Mouse (Mus musculus) forebrain, embryonic 16.5 days (tissue): Measurements from ENCODE around the gene Rab3d. TPM values are rescaled to one million over a fixed set of nuclear protein-coding genes. Genes with fewer than 3 reads are reported as not detected.

ENCODE experiments used
- ATAC-seq: fragments of 200-750 bp; cut with Nextera tagmentation; 2 replicates; pipeline ENCODE4 v1.8.0; 2017; ENCODE audit warnings: mild to moderate bottlenecking, moderate library complexity
- H3K27ac ChIP-seq: fragments of 300-500 bp; sonication (generic); 2 replicates; pipeline ENCODE4 v1.5.1; 2014; ENCODE audit warnings: low read length, control low read depth
- H3K27me3 ChIP-seq: fragments of 300-500 bp; sonication (generic); replicated peaks from 2 replicates; pipeline ENCODE4 v1.6.1; 2014; ENCODE audit warnings: low read length; ENCODE audit not compliant: control insufficient read depth, insufficient read depth
- H3K36me3 ChIP-seq: fragments of 300-500 bp; sonication (generic); 2 replicates; pipeline ENCODE4 v1.6.1; 2014; ENCODE audit not compliant: control insufficient read depth, insufficient read depth
- H3K4me1 ChIP-seq: fragments of 300-500 bp; sonication (generic); replicated peaks from 2 replicates; pipeline ENCODE4 v1.6.1; 2014; ENCODE audit warnings: low read length; ENCODE audit not compliant: control insufficient read depth, insufficient read depth
- H3K4me2 ChIP-seq: fragments of 300-500 bp; sonication (generic); 2 replicates; pipeline ENCODE4 v1.6.1; 2014; ENCODE audit warnings: mild to moderate bottlenecking, low read length, control low read depth
- H3K4me3 ChIP-seq: fragments of 300-500 bp; sonication (generic); replicated peaks from 2 replicates; pipeline ENCODE4 v1.5.1; 2014; ENCODE audit warnings: mild to moderate bottlenecking, low read length, control low read depth
- H3K9ac ChIP-seq: fragments of 300-500 bp; sonication (generic); replicated peaks from 2 replicates; pipeline ENCODE4 v1.6.1; 2014; ENCODE audit warnings: low read depth, low read length, control low read depth
- H3K9me3 ChIP-seq: fragments of 300-500 bp; sonication (generic); 2 replicates; pipeline ENCODE4 v1.6.1; 2016; ENCODE audit warnings: low read length; ENCODE audit not compliant: control insufficient read depth
- WGBS: fragments of 180-500 bp; shearing (Covaris S2); extraction: QIAGEN DNeasy Blood & Tissue Kit; methylation state at CpG from one replicate; pipeline ENCODE4 v1.1.7; 2014; 5-methylcytosine and 5-hydroxymethylcytosine counted together
- polyA plus RNA-seq: library from polyadenylated mRNA; unstranded; fragments of >200 nt; fragmentation: Nextera tagmentation; extraction: Ambion mirVana; gene quantifications from 2 replicates; pipeline ENCODE4 v1.2.1, GENCODE M21; 2015

The Rab3d gene
- polyA plus RNA-seq, 1 experiment from 2014 or later = 37.4 TPM

DNA sequence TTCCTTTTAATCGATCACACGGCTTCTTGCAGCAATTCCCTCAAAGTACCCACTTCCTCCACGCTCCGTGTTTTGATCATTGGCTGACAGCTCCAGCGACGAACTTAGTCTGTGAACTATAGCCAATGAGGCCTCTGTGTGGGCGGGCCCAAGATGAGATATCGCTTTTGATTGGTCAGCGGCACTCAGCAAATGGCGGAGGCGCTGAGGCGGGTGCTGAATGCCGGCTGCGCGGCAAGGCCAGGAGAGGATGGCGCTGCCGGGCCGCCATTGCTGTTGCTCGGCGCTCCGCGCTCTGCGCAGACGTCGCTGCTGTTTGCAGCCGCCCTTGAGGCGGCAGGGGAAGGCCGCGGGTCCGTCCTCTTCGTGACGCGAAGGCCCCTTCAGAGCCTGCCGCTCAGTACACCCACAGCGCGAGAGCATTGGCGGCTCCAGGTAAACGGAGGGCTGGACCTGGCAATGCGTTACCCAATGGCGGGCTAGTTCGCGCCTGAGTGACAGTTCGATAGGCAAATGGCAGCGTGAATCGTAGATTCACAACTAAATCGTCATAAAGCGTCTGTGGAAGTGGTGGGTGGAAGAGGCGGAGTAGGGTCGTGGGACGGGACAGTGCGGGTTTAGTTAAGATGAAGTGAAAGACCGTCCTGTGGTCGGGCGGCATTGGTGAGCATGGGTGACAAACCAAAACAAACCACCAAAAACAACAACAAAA, 37.7 kb upstream of the Rab3d start, which contains the start of gene Swsap1:
Gene Swsap1 (plus strand): TSS at position 186 of the 712 bp plus-strand sequence.
- H3K4me1 ChIP-seq = peaks cover 25% of the 10 kb centered on the region
- H3K9me3 ChIP-seq = no peaks in the 10 kb centered on the region
- H3K9ac ChIP-seq = peak within 1 kb of the TSS; percentile 90
- peak within 1 kb of the TSS; percentile 75 for H3K4me2 ChIP-seq
- H3K4me3 ChIP-seq = peak within 1 kb of the TSS; percentile 78
- ATAC-seq = peak; percentile 98
- peaks cover 13% of the 10 kb centered on the region for H3K27me3 ChIP-seq
- peak within 1 kb of the TSS; percentile 97 for H3K27ac ChIP-seq
- WGBS = under 1% methylated on average over 54 of the region's 54 CpGs
- H3K36me3 ChIP-seq = no peaks in the 10 kb centered on the region

GRCm38 (mm10) chr9:21955225-21955569, 37.2 kb upstream of the Rab3d start:
- Histone ChIP-seq H3K4me3 (peak overlapping the region; percentile 78), H3K4me1 (peaks cover 25% of the 10 kb centered on the region), H3K36me3 (no peaks in the 10 kb centered on the region), H3K9ac (peak overlapping the region; percentile 90), H3K9me3 (no peaks in the 10 kb centered on the region), H3K4me2 (peak overlapping the region; percentile 68), H3K27ac (peak overlapping the region; percentile 97), H3K27me3 (peaks cover 8% of the 10 kb centered on the region)
- peak; percentile 34 for ATAC-seq
- 3% methylated on average over 18 of the region's 18 CpGs for WGBS

- peak overlapping the region; percentile 68; the same call in 1 of the 2 replicates for H3K4me2 ChIP-seq
- WGBS = 83% methylated on average over 3 of the region's 3 CpGs
These were observed 36.6 kb upstream of the Rab3d start for GRCm38 (mm10) chr9:21954635-21955034.

GRCm38 (mm10) chr9:21953600-21953999, 35.6 kb upstream of the Rab3d start:
- Histone ChIP-seq H3K27me3 (no peaks in the 10 kb centered on the region), H3K9ac (no peak overlapping the region), H3K4me2 (no peak overlapping the region), H3K9me3 (no peaks in the 10 kb centered on the region), H3K27ac (peak overlapping the region; percentile 59), H3K36me3 (no peaks in the 10 kb centered on the region), H3K4me3 (no peak overlapping the region), H3K4me1 (peaks cover 25% of the 10 kb centered on the region)
- 2% methylated on average over 3 of the region's 3 CpGs for WGBS
- ATAC-seq = no peak

More at GRCm38 (mm10) chr9:21954635-21955034, 36.6 kb upstream of the Rab3d start:
- ATAC-seq = no peak
- H3K27me3 ChIP-seq = peaks cover 4% of the 10 kb centered on the region; the same call in 1 of the 2 replicates
- H3K36me3 ChIP-seq = no peaks in the 10 kb centered on the region
- no peaks in the 10 kb centered on the region for H3K9me3 ChIP-seq
- no peak overlapping the region for H3K9ac ChIP-seq
- H3K27ac ChIP-seq = no peak overlapping the region
- H3K4me1 ChIP-seq = peaks cover 25% of the 10 kb centered on the region
- H3K4me3 ChIP-seq = no peak overlapping the region

DNA sequence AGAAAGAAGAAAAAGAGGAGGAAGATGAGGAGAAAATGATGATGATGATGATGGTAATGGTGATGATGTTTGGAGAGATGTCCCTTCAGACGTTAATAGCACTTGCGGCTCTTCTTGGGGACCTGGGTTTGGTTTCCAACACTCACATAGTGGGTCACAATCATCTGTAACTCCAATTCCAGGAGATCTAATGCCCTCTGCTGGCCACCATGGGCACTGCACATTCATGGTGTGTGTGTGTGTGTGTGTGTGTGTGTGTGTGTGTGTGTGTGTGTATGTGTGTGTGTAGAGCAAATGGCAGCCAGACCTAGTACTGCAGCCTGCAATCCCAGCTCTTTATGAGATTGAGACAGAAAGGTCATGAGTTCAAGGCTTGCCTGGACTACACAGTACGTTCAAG, 34.0 kb upstream of the Rab3d start:
- H3K4me2 ChIP-seq = no peak overlapping the region
- H3K4me1 ChIP-seq = peaks cover 25% of the 10 kb centered on the region
- H3K36me3 ChIP-seq = peaks cover 3% of the 10 kb centered on the region; the same call in 1 of the 2 replicates
- ATAC-seq = no peak
- H3K4me3 ChIP-seq = no peak overlapping the region
- WGBS = 75% methylated on average over 3 of the region's 3 CpGs
- H3K9me3 ChIP-seq = no peaks in the 10 kb centered on the region
- H3K27me3 ChIP-seq = peaks cover 3% of the 10 kb centered on the region; the same call in 1 of the 2 replicates
- no peak overlapping the region for H3K9ac ChIP-seq
- H3K27ac ChIP-seq = no peak overlapping the region

DNA sequence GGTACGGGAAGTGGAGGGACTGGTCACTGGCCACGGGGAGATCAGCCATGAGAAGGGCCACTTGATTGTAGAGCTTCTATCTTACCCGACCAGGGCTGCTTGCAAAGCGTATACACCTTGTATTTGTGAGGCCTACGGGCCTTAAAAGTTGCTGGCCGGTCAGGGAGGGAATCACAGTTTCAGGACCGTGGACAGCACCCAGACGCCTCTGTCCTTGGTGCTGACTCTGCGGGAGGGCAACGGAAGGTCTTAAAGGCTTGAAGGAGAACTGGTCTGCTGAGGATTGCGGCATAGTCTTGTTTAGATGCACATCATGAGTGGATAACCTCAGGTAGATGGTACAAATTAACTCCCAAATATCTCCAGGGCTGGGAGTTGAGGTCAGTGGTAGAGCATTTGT, 32.3 kb upstream of the Rab3d start:
- H3K27me3 ChIP-seq = peaks cover 3% of the 10 kb centered on the region; the same call in 1 of the 2 replicates
- 19% methylated on average over 11 of the region's 11 CpGs for WGBS
- peaks cover 5% of the 10 kb centered on the region; the same call in 1 of the 2 replicates for H3K36me3 ChIP-seq
- H3K27ac ChIP-seq = no peak overlapping the region
- no peaks in the 10 kb centered on the region for H3K9me3 ChIP-seq
- H3K4me2 ChIP-seq = no peak overlapping the region
- no peak overlapping the region for H3K9ac ChIP-seq
- ATAC-seq = no peak
- H3K4me1 ChIP-seq = peaks cover 19% of the 10 kb centered on the region
- no peak overlapping the region for H3K4me3 ChIP-seq

- no peak for ATAC-seq
- H3K9ac ChIP-seq = no peak overlapping the region
- H3K27ac ChIP-seq = no peak overlapping the region
- H3K9me3 ChIP-seq = no peaks in the 10 kb centered on the region
- H3K4me3 ChIP-seq = no peak overlapping the region
- peaks cover 9% of the 10 kb centered on the region for H3K4me1 ChIP-seq
- WGBS = 65% methylated on average over 6 of the region's 6 CpGs
- H3K4me2 ChIP-seq = no peak overlapping the region
- peaks cover 3% of the 10 kb centered on the region; the same call in 1 of the 2 replicates for H3K27me3 ChIP-seq
- H3K36me3 ChIP-seq = peaks cover 5% of the 10 kb centered on the region; the same call in 1 of the 2 replicates
These were observed 30.8 kb upstream of the Rab3d start for GRCm38 (mm10) chr9:21948790-21949189.

GRCm38 (mm10) chr9:21948146-21948545, 30.2 kb upstream of the Rab3d start:
- H3K4me2 ChIP-seq = no peak overlapping the region
- H3K4me3 ChIP-seq = no peak overlapping the region
- peaks cover 3% of the 10 kb centered on the region; the same call in 1 of the 2 replicates for H3K4me1 ChIP-seq
- no peak overlapping the region for H3K9ac ChIP-seq
- WGBS = 60% methylated on average over 8 of the region's 8 CpGs
- no peak overlapping the region for H3K27ac ChIP-seq
- no peaks in the 10 kb centered on the region for H3K9me3 ChIP-seq
- H3K36me3 ChIP-seq = peaks cover 5% of the 10 kb centered on the region; the same call in 1 of the 2 replicates
- peaks cover 3% of the 10 kb centered on the region; the same call in 1 of the 2 replicates for H3K27me3 ChIP-seq
- ATAC-seq = no peak

GRCm38 (mm10) chr9:21947540-21948130, 29.6 kb upstream of the Rab3d start:
- Histone ChIP-seq H3K36me3 (peaks cover 5% of the 10 kb centered on the region; the same call in 1 of the 2 replicates), H3K27ac (no peak overlapping the region), H3K4me2 (no peak overlapping the region), H3K4me1 (no peaks in the 10 kb centered on the region), H3K9me3 (no peaks in the 10 kb centered on the region), H3K4me3 (no peak overlapping the region), H3K27me3 (peaks cover 3% of the 10 kb centered on the region; the same call in 1 of the 2 replicates), H3K9ac (no peak overlapping the region)
- ATAC-seq = no peak
- 9% methylated on average over 28 of the region's 28 CpGs for WGBS
